Mouse (Mus musculus) left cerebral cortex, postnatal 14 days (tissue): Measurements from ENCODE around the gene Stx8. TPM values are rescaled to one million over a fixed set of nuclear protein-coding genes. Genes with fewer than 3 reads are reported as not detected.
A peak's percentile ranks its signal among the peaks of the same experiment; 100 is the strongest.

ENCODE experiments used
- DNase-seq, 2 experiments: peaks; one replicate each; pipeline ENCODE4 v3.0.0; 2021 to 2022; ENCODE audit warnings: low spot score in 2 of 2, mixed read lengths in 1 of 2
- intact Hi-C: fragments of 180-260 bp; cut with DNase I; formaldehyde crosslinking; loops from one replicate; pipeline ENCODE4 v1.15.1; 2025
- total RNA-seq, 2 experiments: library from RNA; stranded (reverse); gene quantifications; 2 replicates each; pipeline ENCODE4 v1.2.3; 2021

Gene Stx8
- total RNA-seq, 2 experiments from 2014 or later = 31.7 to 36.2 TPM

DNA sequence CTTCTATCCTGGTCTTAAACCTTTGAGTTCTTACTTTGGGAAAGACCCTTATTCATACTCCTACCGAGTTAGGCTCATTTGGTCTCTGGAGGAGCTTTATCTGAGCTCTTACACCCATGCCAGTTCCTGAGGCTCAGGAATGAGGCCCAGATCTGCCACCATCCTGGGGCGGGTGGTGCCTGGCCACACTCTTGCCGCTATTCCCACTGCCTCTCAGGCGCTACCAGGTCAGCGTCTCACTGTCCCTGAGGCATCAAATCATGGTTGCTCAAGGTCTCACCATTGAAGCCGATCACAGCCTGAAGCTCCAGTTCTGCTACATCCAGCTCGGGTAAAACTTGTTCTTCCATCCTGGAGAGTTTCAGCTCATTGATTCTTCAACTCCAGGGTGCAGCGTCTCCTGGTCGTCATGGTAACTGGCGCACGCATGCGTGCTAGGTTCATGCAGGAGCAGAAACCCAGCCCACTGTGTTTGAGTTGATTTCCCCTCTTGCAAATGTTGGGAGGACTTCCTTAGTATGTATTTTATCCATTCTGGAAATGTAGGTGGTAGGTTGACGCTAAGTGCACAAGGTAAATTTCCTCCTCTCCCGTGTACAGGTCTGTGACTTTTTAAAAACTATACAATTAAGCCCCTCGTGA lies 630 bp upstream of the Stx8 start, which contains the start of gene Cfap52:
Gene Cfap52, minus strand, starts transcription at position 410 of the 642 bp plus-strand sequence.
- peak; percentile 87 to 91 for DNase-seq
- intact Hi-C loops = no loop called here

DNA sequence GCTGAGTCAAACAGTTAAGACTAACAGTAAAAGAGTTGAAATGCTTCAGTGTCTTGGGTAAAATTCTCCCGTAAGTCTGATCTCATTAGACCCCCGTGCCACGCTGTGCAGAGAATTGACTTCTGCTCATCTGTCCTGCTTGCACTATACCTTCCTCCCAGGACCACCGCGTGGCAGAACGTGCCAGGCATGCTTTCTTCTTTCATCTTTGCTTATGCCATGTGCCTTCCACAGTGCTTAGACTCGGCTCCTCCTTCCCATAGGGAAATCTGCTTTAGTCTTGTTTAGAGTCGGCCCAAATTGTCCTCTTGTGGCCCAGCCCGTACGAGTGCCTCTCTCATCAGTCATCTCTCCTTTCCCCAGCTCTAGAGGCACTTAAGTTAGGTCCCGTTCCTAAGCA lies 1.8 kb downstream of the Stx8 start:
- no peak for DNase-seq
- intact Hi-C loops = no loop called here

DNA sequence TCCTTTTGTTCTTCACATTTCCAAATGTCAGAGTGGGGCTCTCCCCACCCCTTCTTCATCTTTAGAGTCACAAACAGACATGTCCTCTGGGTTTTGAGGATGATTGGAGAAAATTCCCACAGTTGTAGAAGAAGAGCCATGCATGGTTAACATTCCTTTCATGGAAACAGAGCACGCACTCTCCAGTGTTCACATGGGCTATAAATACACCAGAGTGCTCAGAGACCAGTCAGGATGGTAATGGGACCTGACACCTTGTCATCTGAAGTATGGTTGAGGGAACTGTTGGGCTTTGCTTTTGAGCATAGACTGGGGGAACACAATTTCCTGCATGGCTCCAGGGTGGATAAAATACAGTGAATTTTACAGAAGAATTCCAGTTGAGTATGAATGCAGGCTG lies 6.6 kb downstream of the Stx8 start:
- no peak for DNase-seq
- intact Hi-C loops = no loop called here

DNA sequence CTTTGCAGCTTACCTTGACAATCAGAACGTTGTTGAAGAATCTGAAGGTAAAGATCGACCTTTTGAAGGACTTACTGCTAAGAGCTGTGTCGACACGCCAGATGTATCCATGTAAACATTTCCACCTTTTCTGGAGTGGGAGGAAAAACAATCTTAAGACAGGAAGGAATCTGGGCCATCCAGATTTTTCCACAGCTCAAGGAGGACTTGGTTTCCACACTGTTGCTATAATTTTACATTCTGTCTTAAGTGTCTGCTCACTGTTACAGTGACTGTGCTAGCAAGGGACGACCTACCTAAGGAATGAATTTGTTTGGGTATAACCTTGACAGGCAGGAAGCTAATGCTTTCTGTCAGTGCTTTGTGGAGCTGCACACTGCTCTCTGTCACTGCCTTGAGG lies 7.2 kb downstream of the Stx8 start:
- DNase-seq = no peak
- intact Hi-C loops = no loop called here

DNA sequence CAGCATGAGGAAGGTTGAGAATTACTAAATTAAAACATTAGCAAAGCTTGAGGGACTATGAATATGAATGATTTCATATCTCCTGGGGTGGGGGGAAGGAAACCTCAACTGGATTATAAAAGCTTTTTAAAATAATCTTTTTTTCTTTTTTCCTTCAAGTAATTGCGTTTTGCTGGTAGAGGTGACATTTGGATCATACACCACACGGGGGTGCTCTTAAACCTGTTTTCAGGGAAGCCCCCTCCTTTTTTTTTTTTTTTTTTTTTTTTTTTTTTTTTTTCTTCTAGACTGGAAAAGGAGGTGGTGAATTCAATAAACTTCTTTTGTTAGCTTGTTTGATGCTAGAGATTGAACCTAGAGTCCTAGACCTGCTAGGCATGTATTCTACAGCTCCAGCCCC lies 9.3 kb downstream of the Stx8 start:
- intact Hi-C loops = no loop called here
- DNase-seq = peak; percentile 68 to 70

DNA sequence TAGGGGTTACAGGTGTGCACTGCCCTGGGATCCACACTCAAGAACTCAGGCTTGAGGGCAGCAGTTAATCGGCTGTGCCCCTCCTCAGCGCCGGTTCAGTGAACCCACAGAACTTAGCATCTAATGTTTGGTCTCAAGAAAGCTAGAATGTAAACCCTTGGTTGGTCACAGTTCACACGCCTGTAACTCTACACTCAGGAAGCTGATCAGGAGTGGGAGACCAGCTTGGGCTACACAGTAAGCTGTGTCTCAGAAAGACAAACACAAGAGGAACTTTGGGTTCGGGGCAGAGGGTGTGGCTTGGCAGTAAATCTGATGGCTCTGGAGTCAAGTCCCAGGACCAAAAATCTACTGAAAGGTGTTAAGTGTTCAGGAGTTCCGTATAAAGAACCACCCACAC lies 17.6 kb downstream of the Stx8 start:
- intact Hi-C loops = no loop called here
- DNase-seq = no peak

DNA sequence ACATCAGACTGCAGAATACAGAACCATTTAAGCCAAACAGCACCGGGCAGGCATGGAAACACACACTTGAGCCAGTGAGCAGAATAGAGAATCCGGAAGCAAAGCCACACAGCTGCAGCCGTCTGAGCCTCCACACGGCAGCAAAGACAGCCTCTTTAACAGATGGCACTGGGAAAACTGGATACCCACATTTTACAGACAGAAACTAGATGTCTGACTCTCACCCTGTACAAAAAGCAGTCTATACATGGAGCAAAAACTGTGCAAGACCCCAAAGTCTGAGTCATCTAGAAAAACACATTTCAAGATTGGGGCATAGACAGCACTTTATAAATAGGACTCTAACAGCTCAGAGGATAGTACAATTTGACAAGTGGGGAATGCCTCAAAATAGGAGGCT lies 25.2 kb downstream of the Stx8 start:
- peak; percentile 12 to 32 for DNase-seq

DNA sequence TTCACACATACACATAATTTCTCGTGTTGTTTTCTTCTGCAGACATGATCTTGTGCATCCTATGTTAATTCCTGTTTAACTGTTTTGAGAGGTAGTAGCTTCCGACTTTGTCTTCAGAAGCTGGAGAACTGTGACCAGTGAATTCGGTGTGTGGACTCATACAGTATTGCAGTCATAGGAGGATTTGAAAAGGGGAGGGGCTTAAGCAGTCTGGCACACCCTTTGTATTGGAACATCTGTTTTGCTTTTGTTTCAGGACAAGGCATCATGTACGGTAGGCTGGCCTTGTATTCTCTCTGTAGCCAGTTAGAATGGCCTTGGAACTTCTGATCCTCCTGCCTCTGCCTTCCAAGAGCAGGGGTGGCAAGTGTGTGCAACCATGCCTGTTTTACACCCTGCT lies 30.0 kb downstream of the Stx8 start:
- DNase-seq = no peak
- intact Hi-C loops = no loop called here

More for the DNA sequence above, 25.2 kb downstream of the Stx8 start:
- intact Hi-C loops = no loop called here

DNA sequence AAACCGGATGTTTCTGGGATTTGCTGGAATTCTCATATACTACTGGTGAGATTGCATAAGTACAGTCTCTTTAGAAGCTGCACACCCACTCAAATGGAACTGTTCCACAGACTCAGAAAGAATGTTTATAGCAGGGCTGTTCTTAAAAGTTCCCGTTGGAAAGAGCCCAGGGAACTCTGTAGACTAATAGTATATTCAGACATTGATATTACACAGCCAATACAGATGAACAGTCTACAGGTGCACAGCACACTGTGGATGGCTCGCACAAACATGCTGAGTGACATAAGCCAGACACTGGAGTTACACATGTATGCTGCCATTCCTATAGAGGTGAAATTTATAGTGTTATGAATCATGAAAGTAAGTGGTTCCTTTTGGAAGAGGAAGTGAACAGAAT lies 32.9 kb downstream of the Stx8 start:
- peak; percentile 40 to 86 for DNase-seq
- intact Hi-C loops = no loop called here

DNA sequence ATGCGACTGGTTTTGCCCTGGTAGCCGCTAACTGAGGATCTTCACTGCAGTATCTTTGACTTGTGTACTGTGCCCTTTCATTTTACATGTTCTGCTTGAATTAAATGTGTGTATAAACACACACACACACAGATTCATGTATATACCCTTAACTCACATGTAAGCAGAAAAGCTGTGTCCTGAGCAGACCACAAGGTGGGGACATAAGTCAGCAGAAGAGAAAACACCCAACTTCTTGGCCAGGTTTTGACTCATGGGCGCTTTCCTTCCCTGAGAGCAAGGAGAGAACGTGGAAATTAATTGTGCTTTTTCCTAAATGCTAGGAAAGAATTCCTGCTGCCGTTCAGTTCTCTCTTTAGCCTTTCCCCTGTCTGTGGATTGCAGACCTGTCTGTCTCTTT lies 33.6 kb downstream of the Stx8 start:
- no peak for DNase-seq
- intact Hi-C loops = loop anchor here (10.0 kb wide), 1 partner anchor 195 kb away; no protein-coding TSS in a partner anchor

DNA sequence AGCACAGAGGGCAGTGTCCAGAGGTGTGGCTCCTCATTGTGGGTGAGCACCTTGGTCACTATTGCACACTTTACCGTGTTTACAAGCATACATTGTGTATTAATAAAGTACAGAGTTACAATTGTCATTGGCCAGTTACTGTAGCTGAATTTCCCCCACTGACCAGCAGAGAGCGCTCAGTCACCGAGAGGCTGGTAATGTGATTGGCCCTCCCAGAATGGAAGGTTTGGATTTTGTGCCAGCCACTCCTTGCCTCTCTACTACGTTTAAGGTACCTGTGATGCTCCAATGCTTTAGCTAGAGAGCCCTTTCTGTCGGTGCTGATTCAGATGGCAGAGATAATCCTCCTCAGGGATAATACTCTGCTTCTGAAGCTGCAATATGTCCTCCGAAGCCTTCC lies 38.2 kb downstream of the Stx8 start:
- peak; percentile 73 to 82 for DNase-seq
- intact Hi-C loops = loop anchor here (1.0 to 10.0 kb wide), 2 partner anchors 191 to 404 kb away; no protein-coding TSS in a partner anchor

DNA sequence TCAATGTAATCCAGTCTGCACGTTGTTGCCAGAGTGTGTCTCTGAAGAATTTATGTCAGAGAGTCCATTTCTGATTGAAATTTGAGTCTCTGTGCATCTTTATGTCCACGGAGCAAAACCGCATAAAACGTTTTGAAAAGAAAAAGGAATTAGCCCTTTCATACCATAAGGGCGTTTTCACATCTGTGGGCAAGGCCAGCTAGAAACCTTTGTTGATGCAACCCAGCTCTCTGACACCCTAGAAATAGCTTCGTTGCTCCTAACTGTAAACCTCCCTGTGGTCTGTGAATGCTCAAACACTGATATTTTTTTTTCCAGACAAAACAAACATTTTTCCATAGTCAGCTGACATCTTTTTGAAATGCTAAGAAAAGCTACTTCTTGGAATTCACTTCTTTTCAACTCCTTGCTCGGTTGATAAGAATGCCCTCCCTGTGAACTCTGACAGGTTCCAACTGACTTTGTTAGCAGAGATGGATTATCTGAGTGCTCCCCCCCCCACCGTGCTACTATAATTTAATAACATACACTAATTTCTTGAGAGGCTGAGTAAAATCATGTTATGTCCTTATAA lies 40.3 kb downstream of the Stx8 start:
- no peak for DNase-seq
- intact Hi-C loops = loop anchor here (10.0 kb wide), 1 partner anchor 188 kb away; no protein-coding TSS in a partner anchor

DNA sequence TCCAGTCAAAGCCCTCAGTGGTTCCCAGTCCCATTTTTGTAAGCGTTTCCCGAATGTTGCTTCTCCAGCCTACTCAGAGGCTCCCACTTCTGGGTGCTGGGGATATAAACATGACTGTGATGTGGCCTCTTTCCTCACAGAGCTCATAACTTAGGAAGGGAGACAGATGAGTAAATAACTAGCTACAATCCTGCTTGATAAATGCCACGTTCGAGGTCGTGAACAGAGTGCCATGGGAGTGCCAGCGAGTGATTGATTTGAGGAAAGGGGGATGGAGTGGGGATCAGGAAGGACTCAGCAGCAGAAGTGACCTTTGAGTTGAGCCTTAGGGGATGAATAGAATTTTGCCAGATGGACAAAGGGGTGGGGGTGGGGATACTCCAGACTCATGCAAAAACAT lies 41.7 kb downstream of the Stx8 start:
- no peak for DNase-seq
- intact Hi-C loops = loop anchor here (10.0 kb wide), 1 partner anchor 187 kb away; no protein-coding TSS in a partner anchor

DNA sequence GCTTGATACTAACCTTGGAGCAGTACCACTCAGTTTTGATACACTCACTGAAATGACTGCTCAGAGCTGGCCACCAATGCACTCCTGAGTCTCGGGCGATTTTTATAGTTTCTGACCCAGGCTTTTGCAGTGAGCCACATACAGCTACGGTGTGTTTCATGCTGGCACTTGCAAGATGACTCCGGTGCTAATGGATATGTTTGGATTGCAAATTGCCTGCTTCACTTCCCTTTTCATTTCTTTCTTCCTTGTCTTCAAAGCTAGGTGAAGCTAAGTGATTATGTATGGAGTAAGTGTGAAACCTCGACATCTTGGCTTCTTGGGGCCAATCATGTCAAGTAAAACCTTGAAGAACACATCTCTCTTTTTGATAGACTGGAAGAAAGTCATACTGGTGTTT lies 43.4 kb downstream of the Stx8 start:
- intact Hi-C loops = loop anchor here (10.0 kb wide), 1 partner anchor 185 kb away; no protein-coding TSS in a partner anchor
- DNase-seq = no peak

DNA sequence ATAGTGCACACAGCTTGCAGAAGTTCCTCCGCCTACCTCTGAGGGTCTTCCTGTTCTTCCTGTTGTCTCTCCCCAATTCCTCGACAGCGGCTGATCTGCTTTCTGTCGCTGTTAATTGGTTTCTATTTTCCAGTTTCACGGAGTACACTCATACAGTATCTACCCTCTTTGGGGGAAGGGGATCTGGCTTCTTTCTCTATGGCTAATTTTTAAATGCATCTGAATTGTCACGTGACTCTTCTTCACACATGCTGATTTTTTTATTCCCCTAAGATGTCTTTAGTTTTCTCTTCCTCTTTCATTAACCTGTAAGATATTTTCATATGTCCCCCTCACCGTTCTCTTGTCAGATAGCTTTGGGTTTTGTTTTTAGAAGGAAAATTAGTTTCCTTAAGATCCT lies 46.2 kb downstream of the Stx8 start:
- no peak for DNase-seq
- intact Hi-C loops = no loop called here

DNA sequence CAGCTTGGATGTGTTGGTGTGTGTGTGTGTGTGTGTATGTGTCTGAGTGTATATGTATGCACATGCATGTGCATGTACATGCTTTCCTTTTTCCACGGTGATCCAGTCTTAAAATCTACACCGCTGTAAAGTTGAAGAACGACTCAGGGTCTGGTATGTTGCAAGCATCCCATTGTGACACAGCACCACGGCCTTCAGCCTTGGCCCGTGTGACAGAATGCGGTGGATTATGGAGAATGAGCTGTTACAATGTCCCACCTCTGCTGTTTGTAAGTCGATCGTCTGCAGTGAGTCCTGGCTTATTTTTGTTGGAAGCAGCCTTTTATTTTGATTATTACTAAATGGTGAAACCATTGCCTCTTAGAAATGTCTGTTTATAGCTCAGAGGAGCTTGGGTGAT lies 52.2 kb downstream of the Stx8 start:
- no peak for DNase-seq
- intact Hi-C loops = no loop called here

DNA sequence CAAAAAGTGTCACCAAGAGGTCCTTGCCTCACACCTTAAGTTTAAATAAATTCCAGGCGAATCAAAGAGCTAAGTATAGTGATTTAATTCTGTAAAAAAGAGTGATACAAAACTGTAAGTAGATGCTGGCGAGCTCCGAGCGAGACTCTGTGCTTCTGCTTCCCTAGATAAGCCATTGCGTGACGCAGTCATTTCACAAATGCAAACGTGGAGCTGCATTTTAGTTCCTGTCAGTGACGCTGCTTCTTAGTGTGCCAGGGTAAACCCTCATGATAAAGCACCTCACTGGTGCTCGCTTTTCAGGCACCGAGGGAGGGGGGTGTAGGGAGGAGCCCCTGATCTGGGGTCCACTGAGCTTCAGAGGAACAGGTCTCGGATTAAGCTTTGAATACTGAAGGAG lies 53.2 kb downstream of the Stx8 start:
- intact Hi-C loops = no loop called here
- no peak for DNase-seq

DNA sequence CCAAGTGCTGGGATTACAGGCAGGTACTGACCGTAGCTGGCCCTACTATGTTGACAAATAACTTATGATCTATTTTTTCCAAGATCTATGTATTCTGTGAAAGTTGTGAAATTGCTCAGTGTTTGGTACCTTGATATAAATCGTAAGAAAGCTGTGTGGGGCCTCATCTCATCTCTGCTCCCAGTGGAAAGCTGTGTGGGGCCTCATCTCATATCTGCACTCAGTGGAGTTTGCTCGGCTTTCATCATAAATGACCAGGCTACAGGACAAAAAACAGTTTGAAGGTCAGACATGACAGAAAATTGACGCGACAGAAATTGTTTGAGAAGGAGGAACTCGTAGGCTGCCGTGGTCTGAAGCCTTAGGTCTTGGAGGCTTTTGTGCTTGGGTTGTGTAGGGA lies 56.0 kb downstream of the Stx8 start:
- DNase-seq = no peak
- intact Hi-C loops = no loop called here

DNA sequence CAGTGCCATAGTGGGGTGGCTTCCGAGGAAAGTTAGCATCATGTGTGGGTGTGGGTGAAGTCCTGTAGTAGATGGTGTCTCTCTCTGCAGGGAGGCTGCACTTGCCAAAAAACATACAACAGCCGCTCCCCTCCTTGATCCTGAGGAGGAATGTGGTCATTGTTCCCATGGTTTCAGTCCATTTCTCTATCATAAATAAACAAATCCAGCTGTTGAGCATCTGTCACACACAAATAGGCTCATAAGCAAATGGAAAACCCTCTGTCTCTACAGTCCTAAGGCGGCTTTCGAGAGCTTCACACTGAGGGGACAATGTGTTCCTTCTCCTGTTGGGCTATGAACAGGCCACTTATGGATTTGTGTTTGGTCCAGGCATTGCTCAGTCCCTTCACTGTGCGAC lies 56.9 kb downstream of the Stx8 start:
- intact Hi-C loops = no loop called here
- no peak for DNase-seq

DNA sequence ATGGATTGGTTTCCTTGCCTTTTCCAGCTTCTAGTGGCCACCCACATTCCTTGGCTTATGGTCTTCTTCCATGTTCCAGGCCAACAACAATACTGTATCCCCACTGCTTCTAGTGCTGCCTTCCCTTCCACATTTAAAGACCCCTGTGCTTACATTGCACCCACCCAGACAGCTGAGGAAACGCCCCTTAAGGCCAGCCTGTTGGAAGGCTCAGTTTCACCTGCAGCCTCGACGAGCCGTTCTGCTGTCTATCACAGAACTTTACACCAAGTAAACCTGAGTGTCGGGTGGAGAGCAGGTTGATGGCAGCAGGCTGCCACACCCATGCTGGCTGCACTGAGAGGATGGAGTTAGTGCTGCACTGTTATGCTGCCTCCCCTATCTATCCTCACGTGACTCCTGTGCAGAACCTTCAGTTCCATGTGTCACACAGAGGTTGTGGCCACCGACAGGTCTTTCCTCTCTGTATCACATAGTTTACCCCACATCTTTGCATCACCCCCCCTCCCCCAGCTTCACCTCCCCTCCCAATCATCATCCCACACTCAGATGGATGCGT lies 57.9 kb downstream of the Stx8 start:
- no peak for DNase-seq
- intact Hi-C loops = no loop called here

DNA sequence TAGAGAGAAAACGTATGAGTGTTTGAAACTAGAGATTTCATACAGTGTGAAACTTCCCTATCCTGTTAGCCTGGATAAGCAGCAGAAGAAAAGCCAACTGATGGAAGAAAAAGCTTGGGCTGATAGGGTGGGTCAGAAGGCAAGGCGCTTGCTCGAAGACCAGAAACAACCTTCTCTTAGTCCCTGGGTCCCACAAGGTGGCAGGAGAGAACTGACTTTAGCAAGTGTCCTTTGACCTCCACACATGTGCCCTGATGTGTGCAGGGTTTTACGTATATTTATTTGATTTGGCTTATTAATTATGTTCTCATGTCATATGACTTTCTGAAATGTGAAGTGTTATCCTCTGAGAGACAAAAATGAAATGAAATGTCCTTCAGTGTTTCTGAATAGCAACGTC lies 60.6 kb downstream of the Stx8 start:
- intact Hi-C loops = no loop called here
- no peak for DNase-seq
